Mouse (Mus musculus) forebrain, embryonic 13.5 days (tissue): ENCODE results near the gene Ddr2. TPM values are rescaled to one million over a fixed set of nuclear protein-coding genes. Genes with fewer than 3 reads are reported as not detected.
"Not testable (repeated sequence)": the region's sequence is repeated elsewhere in the genome, so short reads cannot be mapped to it uniquely, and the experiment has no call there.

Source experiments
- ATAC-seq: fragments of 200-750 bp; cut with Nextera tagmentation; 2 replicates; pipeline ENCODE4 v1.8.0; 2017
- H3K27ac ChIP-seq: fragments of 300-500 bp; sonication (generic); 2 replicates; pipeline ENCODE4 v1.5.1; 2015; ENCODE audit warnings: inconsistent platforms, mild to moderate bottlenecking, moderate library complexity
- H3K27me3 ChIP-seq: fragments of 300-500 bp; sonication (generic); 2 replicates; pipeline ENCODE4 v1.6.1; 2015; ENCODE audit warnings: mild to moderate bottlenecking, inconsistent platforms
- H3K36me3 ChIP-seq: fragments of 300-500 bp; sonication (generic); 2 replicates; pipeline ENCODE4 v1.6.1; 2015; ENCODE audit warnings: mild to moderate bottlenecking, inconsistent platforms; ENCODE audit not compliant: poor library complexity, severe bottlenecking
- H3K4me1 ChIP-seq: fragments of 300-500 bp; sonication (generic); 2 replicates; pipeline ENCODE4 v1.6.1; 2015; ENCODE audit warnings: inconsistent platforms
- H3K4me2 ChIP-seq: fragments of 300-500 bp; sonication (generic); 2 replicates; pipeline ENCODE4 v1.6.1; 2015; ENCODE audit warnings: inconsistent platforms, mild to moderate bottlenecking, moderate library complexity
- H3K4me3 ChIP-seq: fragments of 300-500 bp; sonication (generic); 2 replicates; pipeline ENCODE4 v1.5.1; 2015; ENCODE audit warnings: mild to moderate bottlenecking, inconsistent platforms
- H3K9ac ChIP-seq: fragments of 300-500 bp; sonication (generic); 2 replicates; pipeline ENCODE4 v1.6.1; 2015; ENCODE audit warnings: mild to moderate bottlenecking, inconsistent platforms
- H3K9me3 ChIP-seq: fragments of 300-500 bp; sonication (generic); replicated peaks from 2 replicates; pipeline ENCODE4 v1.6.1; 2016; ENCODE audit warnings: inconsistent platforms
- WGBS: fragments of 180-500 bp; shearing (Covaris S2); methylation state at CpG from one replicate; pipeline ENCODE4 v1.1.7; 2015; 5-methylcytosine and 5-hydroxymethylcytosine counted together
- polyA plus RNA-seq: library from polyadenylated mRNA; unstranded; fragments of >200 nt; fragmentation: Nextera tagmentation; extraction: Ambion mirVana; gene quantifications from 2 replicates; pipeline ENCODE4 v1.2.1, GENCODE M21; 2015

The Ddr2 gene
- polyA plus RNA-seq, 1 experiment from 2014 or later, result 5.3 TPM

DNA sequence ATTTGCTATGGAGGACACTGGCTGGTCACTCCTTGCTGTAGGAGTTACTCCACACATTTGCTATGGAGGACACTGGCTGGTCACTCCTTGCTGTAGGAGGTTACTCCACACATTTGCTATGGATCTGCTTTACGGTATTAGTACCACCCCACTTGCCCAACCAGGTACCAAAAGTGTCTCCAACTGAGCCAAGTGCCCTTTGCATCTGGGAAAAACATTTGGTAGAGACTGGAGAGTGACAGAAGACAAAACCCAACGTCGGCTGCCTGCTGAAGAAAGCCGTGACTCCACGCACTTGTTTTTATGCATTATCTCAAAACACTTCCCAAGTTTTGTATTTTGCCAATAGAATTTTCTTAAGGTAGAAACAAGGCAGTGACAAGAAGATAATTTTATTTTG is 31.1 kb upstream of the Ddr2 start:
- Histone ChIP-seq H3K4me1 (no peaks in the 10 kb centered on the region), H3K4me2 (no peak overlapping the region), H3K36me3 (peaks cover 24% of the 10 kb centered on the region), H3K9ac (no peak overlapping the region), H3K4me3 (no peak overlapping the region), H3K9me3 (no peaks in the 10 kb centered on the region), H3K27ac (no peak overlapping the region), H3K27me3 (no peaks in the 10 kb centered on the region)
- ATAC-seq, result no peak
- WGBS, result 96% methylated on average over 5 of the region's 5 CpGs

DNA sequence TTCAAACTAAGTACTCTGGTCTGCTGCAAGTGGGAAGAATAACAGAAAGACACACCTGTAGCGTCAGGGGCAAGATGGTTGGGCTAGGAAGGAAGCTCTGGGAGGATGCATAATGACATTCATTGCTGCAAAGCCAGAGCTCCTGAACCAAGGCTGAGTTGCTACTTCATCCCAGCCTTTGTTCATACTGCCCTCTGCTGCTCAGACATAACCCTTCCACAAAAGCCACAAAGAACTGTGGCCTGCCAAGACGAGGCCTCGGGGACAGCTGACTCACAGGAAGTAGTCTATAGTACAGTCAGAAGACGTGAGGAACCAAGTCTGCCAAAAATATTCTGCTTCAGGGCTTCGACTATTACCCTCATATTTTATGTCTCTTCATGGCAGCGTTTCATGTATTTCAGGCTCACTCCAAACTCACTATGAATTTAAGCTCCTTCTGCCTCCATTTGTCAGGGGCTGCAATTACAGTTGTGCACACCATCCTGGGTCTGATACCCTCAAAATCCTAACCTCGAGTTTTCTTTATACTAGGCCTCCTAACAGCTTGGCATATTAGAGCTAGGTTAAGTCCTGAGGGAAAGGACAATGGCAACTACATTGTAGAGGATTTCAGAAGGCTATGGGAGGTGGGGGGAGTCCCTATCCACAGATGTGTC is 25.9 kb upstream of the Ddr2 start:
- no peak overlapping the region for H3K4me2 ChIP-seq
- 0 out of 2 replicates have a peak, but pooled peaks cover 3% of the 10 kb centered on the region for H3K4me1 ChIP-seq
- no peaks in the 10 kb centered on the region for H3K27me3 ChIP-seq
- no peak overlapping the region for H3K9ac ChIP-seq
- no peak overlapping the region for H3K27ac ChIP-seq
- ATAC-seq, result peak; percentile 71
- no peaks in the 10 kb centered on the region for H3K36me3 ChIP-seq
- 36% methylated on average over 7 of the region's 7 CpGs for WGBS
- H3K9me3 ChIP-seq, result no peaks in the 10 kb centered on the region
- no peak overlapping the region for H3K4me3 ChIP-seq

DNA sequence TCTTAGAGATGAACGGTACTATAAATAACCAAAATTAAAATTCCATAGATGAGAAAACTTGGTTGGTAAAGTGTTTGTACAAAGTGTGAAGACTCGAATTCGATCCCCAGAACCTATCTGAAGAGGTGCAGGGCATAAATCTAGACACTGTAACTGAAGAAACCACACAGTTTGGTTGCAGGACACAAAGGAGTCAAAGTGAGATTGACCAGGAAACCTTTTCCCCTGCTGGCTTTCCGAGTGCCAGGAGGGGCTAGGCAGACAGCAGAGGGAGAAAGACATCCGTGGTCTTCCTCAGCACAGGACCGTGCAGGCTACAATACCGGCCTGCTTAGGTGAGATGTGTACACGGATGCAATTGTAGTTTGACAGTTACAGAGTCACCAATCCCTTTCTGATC is 23.7 kb upstream of the Ddr2 start:
- H3K9ac ChIP-seq, result no peak overlapping the region
- 0 out of 2 replicates have a peak, but pooled peaks cover 3% of the 10 kb centered on the region for H3K4me1 ChIP-seq
- H3K4me2 ChIP-seq, result no peak overlapping the region
- ATAC-seq, result no peak
- H3K27ac ChIP-seq, result no peak overlapping the region
- WGBS, result 87% methylated on average over 8 of the region's 8 CpGs
- H3K27me3 ChIP-seq, result no peaks in the 10 kb centered on the region
- H3K4me3 ChIP-seq, result no peak overlapping the region
- H3K36me3 ChIP-seq, result no peaks in the 10 kb centered on the region
- no peaks in the 10 kb centered on the region for H3K9me3 ChIP-seq

DNA sequence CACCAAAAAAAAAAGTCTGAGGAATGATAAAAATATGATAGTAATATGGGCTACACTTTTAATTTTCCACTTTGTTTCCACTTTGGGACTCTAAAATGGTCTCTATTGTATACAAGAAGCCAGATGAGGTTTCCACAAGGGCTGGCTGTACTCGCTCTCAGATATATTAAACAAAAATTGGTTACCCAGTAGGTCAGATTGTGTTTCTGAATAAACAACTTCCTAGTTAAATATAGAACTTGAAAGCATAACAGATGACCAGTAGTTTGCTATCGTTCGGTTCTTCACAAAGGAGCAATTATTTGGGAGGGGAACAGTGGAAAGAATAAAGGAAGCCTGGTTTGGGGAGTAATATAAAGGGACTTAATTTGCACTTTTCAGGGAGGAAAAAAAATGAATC is 20.4 kb upstream of the Ddr2 start:
- Histone ChIP-seq H3K9ac (no peak overlapping the region), H3K4me3 (no peak overlapping the region), H3K27ac (no peak overlapping the region), H3K36me3 (no peaks in the 10 kb centered on the region), H3K9me3 (no peaks in the 10 kb centered on the region), H3K4me1 (no peaks in the 10 kb centered on the region), H3K27me3 (no peaks in the 10 kb centered on the region), H3K4me2 (no peak overlapping the region)
- 69% methylated on average over 3 of the region's 3 CpGs for WGBS
- ATAC-seq, result no peak

DNA sequence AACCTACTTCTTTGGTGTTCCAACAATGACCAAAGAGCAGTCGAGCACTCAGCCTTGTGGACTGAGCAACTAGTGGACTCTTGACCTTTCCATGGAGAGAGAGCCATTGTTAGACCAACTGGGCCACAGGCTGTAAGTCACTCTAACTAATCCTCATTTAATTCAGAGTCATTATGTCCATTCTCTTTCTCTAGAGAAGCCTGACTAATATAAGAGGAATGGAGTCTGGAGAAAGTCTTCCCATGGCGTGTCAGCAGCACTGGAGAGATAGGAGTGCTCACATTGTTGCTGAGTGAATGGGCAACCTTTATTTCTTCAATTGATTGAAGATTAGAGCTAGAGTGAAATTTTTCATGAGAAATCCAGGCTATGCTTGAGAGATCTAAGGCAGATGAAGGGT is 14.1 kb upstream of the Ddr2 start:
- WGBS, result 37% methylated on average over 2 of the region's 2 CpGs
- no peaks in the 10 kb centered on the region for H3K36me3 ChIP-seq

DNA sequence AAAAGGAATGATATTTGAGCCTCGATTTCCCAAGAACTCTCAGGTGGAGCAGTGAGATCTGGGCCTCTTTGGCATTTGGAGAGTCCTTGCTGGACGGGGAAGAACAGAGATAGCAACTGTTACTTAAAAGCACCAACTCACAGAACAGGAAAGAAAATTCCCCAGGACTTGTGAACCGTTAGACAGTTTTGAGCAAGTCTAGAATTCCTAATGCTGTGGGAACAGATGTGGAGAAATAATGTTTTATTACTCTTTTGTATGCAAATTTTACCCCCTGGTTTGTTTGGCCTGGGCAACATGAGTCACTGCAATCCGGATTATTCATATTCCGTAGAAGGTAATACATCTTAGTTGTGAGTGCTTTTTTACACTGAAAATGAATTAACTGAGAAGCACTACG is 3.1 kb upstream of the Ddr2 start:
- no peak overlapping the region for H3K9ac ChIP-seq
- no peak for ATAC-seq
- H3K9me3 ChIP-seq, result no peaks in the 10 kb centered on the region
- H3K36me3 ChIP-seq, result no peaks in the 10 kb centered on the region
- no peaks in the 10 kb centered on the region for H3K27me3 ChIP-seq
- H3K27ac ChIP-seq, result no peak overlapping the region
- no peak overlapping the region for H3K4me3 ChIP-seq
- no peaks in the 10 kb centered on the region for H3K4me1 ChIP-seq
- no peak overlapping the region for H3K4me2 ChIP-seq
- WGBS, result 92% methylated on average over 6 of the region's 6 CpGs

More for the DNA sequence above, 14.1 kb upstream of the Ddr2 start:
- Histone ChIP-seq H3K27me3 (no peaks in the 10 kb centered on the region), H3K9ac (no peak overlapping the region), H3K4me2 (no peak overlapping the region), H3K9me3 (no peaks in the 10 kb centered on the region), H3K27ac (no peak overlapping the region), H3K4me3 (no peak overlapping the region), H3K4me1 (no peaks in the 10 kb centered on the region)
- ATAC-seq, result no peak

DNA sequence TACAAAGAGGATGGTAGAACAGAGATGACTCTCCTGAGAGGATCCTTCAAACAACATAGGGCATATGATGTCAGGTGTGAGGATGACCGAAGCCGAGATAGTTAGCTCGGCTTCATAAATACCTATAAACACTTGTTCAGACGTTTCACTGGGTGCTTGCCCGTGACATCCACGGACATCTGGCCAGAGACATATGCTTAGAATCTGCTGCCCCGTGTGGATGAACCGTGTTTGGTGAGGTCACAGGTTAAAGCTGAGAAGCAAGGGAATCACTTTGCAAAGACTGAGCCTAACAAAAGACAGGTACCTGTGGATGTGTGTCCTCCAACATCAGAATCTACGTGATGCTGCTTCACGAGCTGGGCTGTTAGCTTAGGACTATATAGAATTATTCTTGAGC is 1.7 kb upstream of the Ddr2 start:
- Histone ChIP-seq H3K9me3 (no peaks in the 10 kb centered on the region), H3K36me3 (no peaks in the 10 kb centered on the region), H3K4me1 (no peaks in the 10 kb centered on the region), H3K4me3 (no peak overlapping the region), H3K9ac (no peak overlapping the region), H3K27ac (no peak overlapping the region), H3K27me3 (no peaks in the 10 kb centered on the region), H3K4me2 (no peak overlapping the region)
- WGBS, result 91% methylated on average over 10 of the region's 10 CpGs
- no peak for ATAC-seq

DNA sequence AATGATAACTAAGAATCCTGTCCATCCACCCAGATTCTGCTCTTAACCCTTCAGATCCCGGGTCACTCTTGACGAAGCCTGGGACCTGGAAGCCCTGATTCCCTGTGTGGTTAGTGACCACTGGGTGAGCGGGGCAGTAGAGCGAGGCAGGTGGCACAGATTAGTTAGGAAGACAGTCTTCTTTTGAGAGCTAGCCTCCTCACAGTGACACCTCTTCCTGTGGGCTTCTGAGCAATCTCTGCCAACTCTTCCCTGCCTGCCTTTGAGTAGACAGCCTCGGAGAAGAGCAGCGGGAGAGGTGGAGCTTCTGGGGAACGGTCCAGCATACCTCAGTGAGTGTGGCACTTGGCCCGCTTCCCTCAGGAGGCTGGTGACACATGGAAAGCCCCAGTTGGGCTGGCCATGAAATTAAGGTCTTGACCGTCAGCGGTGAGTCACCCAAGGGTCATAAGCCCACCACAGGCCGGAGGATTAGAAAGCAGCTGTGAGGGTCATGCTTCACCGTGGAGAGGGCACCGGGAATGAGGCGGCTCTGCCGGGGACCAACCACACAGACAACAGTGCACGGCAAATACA is 1.2 kb upstream of the Ddr2 start:
- H3K9ac ChIP-seq, result no peak overlapping the region
- no peak overlapping the region for H3K4me3 ChIP-seq
- H3K27ac ChIP-seq, result no peak overlapping the region
- no peaks in the 10 kb centered on the region for H3K27me3 ChIP-seq
- no peaks in the 10 kb centered on the region for H3K36me3 ChIP-seq
- ATAC-seq, result no peak
- no peak overlapping the region for H3K4me2 ChIP-seq
- H3K4me1 ChIP-seq, result no peaks in the 10 kb centered on the region
- H3K9me3 ChIP-seq, result no peaks in the 10 kb centered on the region
- 88% methylated on average over 16 of the region's 16 CpGs for WGBS

DNA sequence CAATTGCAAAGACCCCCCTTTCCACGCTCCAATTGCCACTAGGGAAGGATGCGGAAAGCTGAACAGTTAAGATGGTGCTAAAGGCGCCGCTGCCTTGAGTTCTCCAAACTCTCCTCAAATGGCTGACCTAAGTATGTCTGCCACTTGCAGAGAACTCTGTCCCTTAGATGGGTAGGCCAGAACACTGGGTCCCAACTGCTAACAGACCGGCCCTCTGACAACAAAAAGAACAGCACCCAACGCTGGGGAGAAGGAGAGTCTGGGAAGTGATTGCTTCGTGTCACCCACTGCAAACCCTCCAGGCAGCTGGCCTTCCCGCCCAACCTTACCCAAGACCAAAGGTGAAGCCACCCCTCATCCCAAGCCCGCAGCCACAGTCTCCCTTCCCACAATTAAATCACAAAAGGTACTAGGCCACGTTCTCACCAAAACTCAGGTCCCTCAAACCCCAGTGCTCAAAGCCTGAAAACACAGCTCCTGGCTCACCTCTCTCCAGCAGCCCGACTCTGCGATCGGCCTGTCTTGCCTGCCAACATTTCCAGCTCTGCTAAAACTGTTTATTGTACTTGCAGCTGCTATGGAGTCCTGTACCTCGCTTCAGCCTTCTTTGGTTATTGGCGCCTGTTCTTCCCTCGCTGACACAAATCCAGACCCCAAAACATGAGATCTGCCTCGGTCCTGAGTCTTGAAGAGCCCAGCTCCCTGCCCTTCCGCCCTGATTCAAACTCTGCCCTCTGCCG is 616 bp downstream of the Ddr2 start:
- no peak overlapping the region for H3K4me3 ChIP-seq
- H3K4me2 ChIP-seq, result no peak overlapping the region
- no peak overlapping the region for H3K9ac ChIP-seq
- WGBS, result 89% methylated on average over 19 of the region's 19 CpGs
- no peaks in the 10 kb centered on the region for H3K4me1 ChIP-seq
- H3K27ac ChIP-seq, result no peak overlapping the region
- H3K9me3 ChIP-seq, result no peaks in the 10 kb centered on the region
- no peak for ATAC-seq
- H3K36me3 ChIP-seq, result no peaks in the 10 kb centered on the region
- H3K27me3 ChIP-seq, result no peaks in the 10 kb centered on the region

DNA sequence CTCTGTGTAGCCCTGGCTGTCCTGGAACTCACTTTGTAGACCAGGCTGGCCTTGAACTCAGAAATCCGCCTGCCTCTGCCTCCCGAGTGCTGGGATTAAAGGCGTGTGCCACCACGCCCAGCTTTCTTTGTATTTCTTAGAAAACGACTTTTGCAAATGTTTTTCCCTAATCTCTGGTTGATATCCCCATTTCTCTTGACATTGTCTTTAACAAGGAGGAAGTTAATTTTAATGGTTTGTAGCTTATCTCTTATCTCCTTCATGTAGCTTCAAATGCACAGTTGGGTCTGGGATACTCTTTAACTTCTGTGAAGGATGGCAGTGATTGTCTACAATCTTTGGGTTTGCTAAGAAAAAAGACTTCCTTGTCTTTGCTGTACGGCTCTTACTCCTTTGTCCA is 7.7 kb downstream of the Ddr2 start:
- H3K9ac ChIP-seq, H3K27me3 ChIP-seq, H3K27ac ChIP-seq, H3K4me1 ChIP-seq, H3K9me3 ChIP-seq, H3K4me3 ChIP-seq, H3K4me2 ChIP-seq, H3K36me3 ChIP-seq, ATAC-seq: not testable (repeated sequence)
- 88% methylated on average over 6 of the region's 6 CpGs for WGBS

DNA sequence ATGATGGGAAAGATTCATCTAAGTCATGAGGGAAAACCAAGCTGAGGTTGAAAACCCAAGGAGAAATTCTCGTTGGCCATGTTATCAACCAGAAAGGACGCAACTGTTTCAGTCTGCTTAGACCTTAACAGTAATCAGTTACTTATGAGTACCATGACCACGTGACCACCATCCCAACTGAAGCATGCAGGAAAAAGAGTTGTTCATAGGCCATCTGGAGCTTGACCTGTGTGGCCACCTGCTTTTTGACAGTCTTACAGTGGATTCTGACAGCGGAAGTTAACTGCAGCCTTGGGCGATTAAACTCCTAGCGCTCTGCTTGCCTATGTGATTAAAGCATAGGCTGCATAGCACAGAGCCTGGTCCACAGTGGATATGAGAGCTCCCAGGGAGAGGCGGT is 23.9 kb downstream of the Ddr2 start:
- ATAC-seq, result no peak
- no peaks in the 10 kb centered on the region for H3K36me3 ChIP-seq
- no peak overlapping the region for H3K4me2 ChIP-seq
- H3K27me3 ChIP-seq, result no peaks in the 10 kb centered on the region
- H3K9ac ChIP-seq, result no peak overlapping the region
- 95% methylated on average over 7 of the region's 7 CpGs for WGBS
- H3K9me3 ChIP-seq, result no peaks in the 10 kb centered on the region
- no peaks in the 10 kb centered on the region for H3K4me1 ChIP-seq
- no peak overlapping the region for H3K4me3 ChIP-seq
- no peak overlapping the region for H3K27ac ChIP-seq

DNA sequence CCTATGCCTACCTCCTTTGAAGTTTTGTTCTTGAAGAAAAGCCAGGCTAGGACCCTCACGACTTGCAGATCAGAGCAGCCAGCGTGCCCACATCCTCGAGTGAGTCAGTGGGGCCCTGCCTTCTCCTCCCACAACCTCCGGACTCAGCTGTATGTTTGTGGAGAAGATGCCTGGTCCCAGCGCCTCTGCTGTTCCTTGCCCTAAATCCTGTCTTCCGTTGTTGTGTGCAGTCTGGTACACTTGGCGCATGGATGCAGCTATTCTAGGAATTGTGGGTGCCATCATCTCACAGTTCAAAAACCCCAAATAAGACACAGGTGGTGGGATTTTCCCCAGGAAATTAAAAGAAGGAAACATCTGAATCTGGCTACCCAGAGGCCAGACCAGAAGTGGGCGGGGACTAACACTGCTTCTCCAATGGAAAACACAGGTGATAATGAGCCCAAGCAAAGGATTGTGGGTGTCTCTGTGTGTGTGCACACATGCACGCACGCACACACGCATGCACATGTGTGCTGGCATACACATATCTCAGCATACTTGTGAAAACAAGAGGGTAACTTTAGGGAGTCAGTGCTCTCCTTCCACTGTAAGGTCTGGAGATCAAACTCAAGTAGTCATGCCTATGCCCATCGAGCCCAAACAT is 26.3 kb downstream of the Ddr2 start:
- Histone ChIP-seq H3K9me3 (no peaks in the 10 kb centered on the region), H3K27me3 (no peaks in the 10 kb centered on the region), H3K4me1 (no peaks in the 10 kb centered on the region), H3K4me2 (no peak overlapping the region), H3K9ac (no peak overlapping the region), H3K27ac (no peak overlapping the region), H3K4me3 (no peak overlapping the region), H3K36me3 (no peaks in the 10 kb centered on the region)
- no peak for ATAC-seq
- 89% methylated on average over 12 of the region's 12 CpGs for WGBS
